Mouse (Mus musculus): Measurements from ENCODE around the gene Susd3. TPM values are rescaled to one million over a fixed set of nuclear protein-coding genes. Genes with fewer than 3 reads are reported as not detected.

Susd3 gene
- polyA plus RNA-seq, 1 experiment = 7.9 TPM

GRCm38 (mm10) chr13:49216808-49217561, 31.5 kb downstream of the Susd3 start:
- Histone ChIP-seq H3K4me1 (ENCODE audit: control insufficient read depth, insufficient read depth, low read length) (peaks cover 19% of the 10 kb centered on the region), H3K4me3 (replicated peaks; ENCODE audit: extremely low read depth, low read depth, low read length) (no peak overlapping the region)
- TF ChIP-seq CTCF (IDR thresholded peaks at IDR 0.05; ENCODE audit: insufficient read depth, low read length) (no peak), POLR2A (IDR thresholded peaks at IDR 0.05; ENCODE audit: borderline replicate concordance, extremely low read depth, low read depth, low read length) (no peak)
- WGBS = 83% methylated on average over 9 of the region's 9 CpGs
- no peak for DNase-seq

DNA sequence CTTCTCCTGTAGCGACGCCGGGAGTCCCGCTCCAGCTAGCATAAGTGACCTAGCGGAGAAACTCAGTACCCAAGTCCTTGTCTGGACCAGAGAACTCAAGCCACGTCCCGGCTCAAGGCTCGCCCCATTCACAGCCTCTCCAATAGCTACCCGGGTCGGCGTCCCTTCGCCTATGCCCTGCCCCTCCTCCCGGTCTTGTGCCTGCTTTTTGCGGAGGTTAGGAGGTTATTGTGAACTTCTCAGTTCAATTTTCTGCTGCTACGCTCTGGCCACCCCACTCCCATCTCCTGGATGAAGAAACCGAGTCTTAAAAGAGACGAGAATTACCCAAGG, 32.3 kb downstream of the Susd3 start:
- WGBS = 4% methylated on average over 17 of the region's 17 CpGs
- no peak for DNase-seq
- Histone ChIP-seq H3K4me3 (replicated peaks; ENCODE audit: extremely low read depth, low read depth, low read length) (peak overlapping the region; percentile 73), H3K4me1 (ENCODE audit: control insufficient read depth, insufficient read depth, low read length) (peaks cover 19% of the 10 kb centered on the region)
- TF ChIP-seq CTCF (IDR thresholded peaks at IDR 0.05; ENCODE audit: insufficient read depth, low read length) = no peak
- TF ChIP-seq POLR2A (IDR thresholded peaks at IDR 0.05; ENCODE audit: borderline replicate concordance, extremely low read depth, low read depth, low read length) = no peak

- peak; percentile 98 for DNase-seq
- Histone ChIP-seq H3K4me3 (replicated peaks; ENCODE audit: extremely low read depth, low read depth, low read length) (peak within 1 kb of the TSS; percentile 84), H3K4me1 (ENCODE audit: control insufficient read depth, insufficient read depth, low read length) (peaks cover 19% of the 10 kb centered on the region)
- TF ChIP-seq CTCF (IDR thresholded peaks at IDR 0.05; ENCODE audit: insufficient read depth, low read length) (no peak), POLR2A (IDR thresholded peaks at IDR 0.05; ENCODE audit: borderline replicate concordance, extremely low read depth, low read depth, low read length) (peak; percentile 82; the same call in 1 of the 2 replicates)
- WGBS = 1% methylated on average over 77 of the region's 78 CpGs
These were observed 32.8 kb downstream of the Susd3 start, which contains the start of gene Card19 for GRCm38 (mm10) chr13:49215504-49216219. TSS of gene Card19 (minus strand) at chr13:49216037.

DNA sequence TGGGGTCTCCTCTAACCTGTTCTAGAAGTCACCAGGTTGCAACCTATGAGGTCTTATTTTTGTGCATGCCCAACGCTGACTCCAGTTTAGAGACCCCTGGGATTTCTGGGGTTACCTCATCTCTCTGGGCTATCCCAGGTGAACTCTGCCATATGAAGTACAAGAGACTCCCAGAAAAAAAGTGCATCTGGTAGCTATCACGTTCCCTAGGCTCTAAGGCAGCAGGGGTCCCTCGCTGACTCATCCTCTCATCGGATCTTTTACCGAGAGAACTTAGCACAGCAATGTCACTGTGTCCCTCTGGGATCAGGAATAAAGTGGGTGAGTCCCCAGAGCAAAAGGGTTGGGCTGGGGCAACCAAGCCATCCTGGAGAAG, 33.4 kb downstream of the Susd3 start:
- peaks cover 19% of the 10 kb centered on the region for H3K4me1 ChIP-seq (ENCODE audit: control insufficient read depth, insufficient read depth, low read length)
- no peak for TF ChIP-seq CTCF (IDR thresholded peaks at IDR 0.05; ENCODE audit: insufficient read depth, low read length)
- no peak for TF ChIP-seq POLR2A (IDR thresholded peaks at IDR 0.05; ENCODE audit: borderline replicate concordance, extremely low read depth, low read depth, low read length)
- 13% methylated on average over 5 of the region's 5 CpGs for WGBS
- no peak for DNase-seq
- peak overlapping the region; percentile 84 for H3K4me3 ChIP-seq (replicated peaks; ENCODE audit: extremely low read depth, low read depth, low read length)

GRCm38 (mm10) chr13:49214454-49214853, 34.1 kb downstream of the Susd3 start:
- H3K4me3 ChIP-seq (replicated peaks; ENCODE audit: extremely low read depth, low read depth, low read length) = no peak overlapping the region
- 67% methylated on average over 3 of the region's 3 CpGs for WGBS
- TF ChIP-seq POLR2A (IDR thresholded peaks at IDR 0.05; ENCODE audit: borderline replicate concordance, extremely low read depth, low read depth, low read length) (no peak), CTCF (IDR thresholded peaks at IDR 0.05; ENCODE audit: insufficient read depth, low read length) (no peak)
- peaks cover 19% of the 10 kb centered on the region for H3K4me1 ChIP-seq (ENCODE audit: control insufficient read depth, insufficient read depth, low read length)
- DNase-seq = no peak

DNA sequence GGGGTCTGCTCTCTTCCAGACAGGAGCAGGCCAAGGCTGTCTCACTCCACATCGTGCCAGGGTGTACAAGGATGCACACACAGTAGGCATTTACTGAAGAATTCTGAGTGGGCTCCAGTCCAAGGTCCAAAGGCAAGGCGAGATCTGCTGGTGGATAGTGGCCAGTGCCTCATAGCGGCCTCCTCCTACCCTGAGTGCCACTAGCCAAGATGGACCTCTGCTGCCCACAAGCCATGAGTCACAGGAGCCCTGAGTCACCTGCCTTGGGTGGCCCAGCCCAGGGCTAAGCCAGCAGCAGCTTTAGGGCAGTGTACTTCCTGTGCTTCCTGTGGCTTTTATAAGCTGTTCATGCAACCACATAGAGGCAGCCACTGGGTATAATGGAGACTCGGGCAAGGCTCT, 35.0 kb downstream of the Susd3 start:
- peaks cover 19% of the 10 kb centered on the region for H3K4me1 ChIP-seq (ENCODE audit: control insufficient read depth, insufficient read depth, low read length)
- DNase-seq = peak; percentile 39
- 33% methylated on average over 4 of the region's 4 CpGs for WGBS
- H3K4me3 ChIP-seq (replicated peaks; ENCODE audit: extremely low read depth, low read depth, low read length) = no peak overlapping the region
- TF ChIP-seq POLR2A (IDR thresholded peaks at IDR 0.05; ENCODE audit: borderline replicate concordance, extremely low read depth, low read depth, low read length) (no peak), CTCF (IDR thresholded peaks at IDR 0.05; ENCODE audit: insufficient read depth, low read length) (no peak)

DNA sequence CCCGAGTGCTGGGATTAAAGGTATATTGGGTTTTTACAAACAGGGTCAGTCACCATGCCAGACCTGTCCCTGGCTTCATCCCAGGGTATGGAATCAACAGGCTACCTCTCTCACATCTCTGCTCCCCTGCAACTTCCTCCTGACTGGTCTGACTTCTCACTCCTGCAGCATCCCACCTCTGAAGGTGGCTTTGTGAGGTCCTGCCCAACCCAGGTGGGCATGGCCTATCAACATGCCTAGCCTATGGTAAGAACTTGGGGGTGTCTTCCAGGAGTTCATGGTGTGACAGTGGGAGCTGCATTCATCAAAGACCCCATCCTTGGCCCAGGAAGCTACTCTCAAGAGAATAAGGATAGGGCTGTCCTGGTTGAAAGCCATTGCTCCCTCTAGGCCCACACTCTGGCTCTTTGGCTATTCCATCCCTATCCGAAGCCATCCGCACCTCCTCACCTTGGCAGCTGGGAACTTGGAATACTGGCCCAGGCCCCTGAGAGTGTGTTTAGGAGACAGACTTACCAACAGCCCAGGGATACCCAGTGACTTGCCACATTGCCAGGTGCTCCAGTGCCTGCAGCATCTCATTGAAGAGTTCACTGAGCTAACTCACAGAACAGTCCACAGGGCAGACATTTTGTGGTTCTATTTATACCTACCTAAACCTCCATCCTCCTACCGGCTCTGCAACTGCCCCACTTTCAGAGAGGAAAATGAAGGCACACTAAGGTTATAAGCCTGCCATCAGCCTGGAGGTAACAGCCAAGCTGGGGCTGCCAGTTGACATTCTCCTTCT, 35.6 kb downstream of the Susd3 start:
- WGBS = 78% methylated on average over 4 of the region's 4 CpGs
- no peak overlapping the region for H3K4me3 ChIP-seq (replicated peaks; ENCODE audit: extremely low read depth, low read depth, low read length)
- TF ChIP-seq POLR2A (IDR thresholded peaks at IDR 0.05; ENCODE audit: borderline replicate concordance, extremely low read depth, low read depth, low read length) (no peak), CTCF (IDR thresholded peaks at IDR 0.05; ENCODE audit: insufficient read depth, low read length) (no peak)
- peaks cover 19% of the 10 kb centered on the region for H3K4me1 ChIP-seq (ENCODE audit: control insufficient read depth, insufficient read depth, low read length)
- DNase-seq = no peak

- Histone ChIP-seq H3K4me3 (replicated peaks; ENCODE audit: extremely low read depth, low read depth, low read length) (no peak overlapping the region), H3K4me1 (ENCODE audit: control insufficient read depth, insufficient read depth, low read length) (peaks cover 10% of the 10 kb centered on the region)
- 63% methylated on average over 7 of the region's 7 CpGs for WGBS
- TF ChIP-seq POLR2A (IDR thresholded peaks at IDR 0.05; ENCODE audit: borderline replicate concordance, extremely low read depth, low read depth, low read length) (no peak), CTCF (IDR thresholded peaks at IDR 0.05; ENCODE audit: insufficient read depth, low read length) (no peak)
- DNase-seq = no peak
These were observed 39.2 kb downstream of the Susd3 start for GRCm38 (mm10) chr13:49209306-49209705.

DNA sequence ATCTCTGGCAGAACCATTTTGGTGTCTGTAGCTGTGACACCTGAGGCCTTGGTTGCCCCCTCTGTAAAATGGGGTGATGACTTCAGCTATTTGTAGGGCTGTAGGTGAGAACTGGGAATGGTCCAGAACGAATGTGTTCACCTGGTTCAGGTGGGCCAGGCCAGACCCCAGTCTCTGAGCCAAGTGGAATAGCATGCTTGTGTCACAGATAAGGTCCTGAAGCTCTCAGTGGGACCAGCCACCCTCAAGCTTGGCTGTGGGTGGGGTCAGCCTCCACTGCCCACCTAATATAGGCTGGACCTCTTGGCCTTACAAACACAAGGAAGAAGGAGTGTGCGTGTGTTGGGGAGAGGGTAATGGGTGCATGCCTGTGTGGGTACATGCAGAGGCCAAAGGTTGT, 42.2 kb downstream of the Susd3 start:
- no peak for DNase-seq
- Histone ChIP-seq H3K4me3 (replicated peaks; ENCODE audit: extremely low read depth, low read depth, low read length) (no peak overlapping the region), H3K4me1 (ENCODE audit: control insufficient read depth, insufficient read depth, low read length) (no peaks in the 10 kb centered on the region)
- TF ChIP-seq POLR2A (IDR thresholded peaks at IDR 0.05; ENCODE audit: borderline replicate concordance, extremely low read depth, low read depth, low read length) (no peak), CTCF (IDR thresholded peaks at IDR 0.05; ENCODE audit: insufficient read depth, low read length) (no peak)
- 96% methylated on average over 2 of the region's 2 CpGs for WGBS

All from lung, adult 2 months (tissue).